18 mouse cellular contexts compared by ENCODE assay signal in the genomic region with DNA sequence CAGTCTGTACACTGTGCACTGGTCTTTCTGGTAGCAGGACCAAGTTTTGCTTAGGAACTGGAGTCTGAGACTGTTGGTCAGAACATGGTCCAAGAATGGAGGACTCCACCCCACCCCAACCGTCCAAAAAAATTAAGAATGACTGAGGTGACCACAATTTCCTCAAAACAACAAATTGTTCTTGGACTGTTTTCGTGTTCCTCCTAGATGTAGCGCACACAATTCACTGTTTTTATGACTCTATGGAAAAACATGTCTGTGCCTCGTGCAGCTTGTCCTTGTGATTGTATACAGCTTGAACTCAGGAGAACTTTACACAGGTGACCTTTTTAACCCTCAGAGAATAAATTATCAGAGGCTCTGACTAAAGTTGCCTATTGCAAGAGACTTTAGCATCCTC.
DNase-seq lines count a peak whose midpoint lies in the region; ATAC-seq and TF ChIP-seq lines count a peak whose summit lies in the region.
"Had no signal": no experiment of that assay in that cellular context is flagged by ENCODE, and none has a peak within 500 bp of the region (broad histone marks: within the 10 kb centered on the region; RNA-seq: fewer than 3 reads in every experiment).

No protein-coding gene starts in this region.

- H3K27ac ChIP-seq in gastrocnemius, adult 2 months: peak overlapping the region; percentile 38; the same call in 1 of the 2 replicates
- H3K27ac ChIP-seq in kidney, adult 2 months (ENCODE audit: insufficient read depth, low read depth, low read length): peak overlapping the region; percentile 71; the same call in 1 of the 2 replicates
- no peak overlapping the region for H3K27ac ChIP-seq in midbrain, embryonic 11.5 days (ENCODE audit: low read depth, low read length)
- H3K27ac ChIP-seq: embryonic facial prominence, embryonic 15.5 days; forebrain, embryonic 12.5 days; midbrain, embryonic 12.5 days had no signal

- H3K9ac ChIP-seq in midbrain, embryonic 11.5 days (ENCODE audit: low read length): no peak overlapping the region
- H3K9ac ChIP-seq: embryonic facial prominence, embryonic 15.5 days; forebrain, embryonic 12.5 days; heart, embryonic 12.5 days; liver, postnatal 0 days; midbrain, embryonic 12.5 days had no signal

- H3K9me3 ChIP-seq in midbrain, embryonic 11.5 days (ENCODE audit: control insufficient read depth, low read length): no peaks in the 10 kb centered on the region
- H3K9me3 ChIP-seq: embryonic facial prominence, embryonic 15.5 days; forebrain, embryonic 12.5 days; heart, embryonic 12.5 days; midbrain, embryonic 12.5 days had no signal

- no peak for ATAC-seq in midbrain, embryonic 11.5 days (ENCODE audit: low FRiP score)
- ATAC-seq: liver, postnatal 0 days had no signal

- H3K4me3 ChIP-seq in gastrocnemius, adult 2 months: no peak overlapping the region
- no peak overlapping the region for H3K4me3 ChIP-seq in kidney, adult 2 months (ENCODE audit: insufficient read depth, low read depth, low read length)
- no peak overlapping the region for H3K4me3 ChIP-seq in midbrain, embryonic 11.5 days (ENCODE audit: low read depth, low read length)
- H3K4me3 ChIP-seq: embryonic facial prominence, embryonic 15.5 days; forebrain, embryonic 12.5 days; heart, embryonic 12.5 days; midbrain, embryonic 12.5 days had no signal

- no peak for TF ChIP-seq CTCF in gastrocnemius, adult 2 months (IDR thresholded peaks at IDR 0.05)
- no peak for TF ChIP-seq CTCF in kidney, adult 2 months (conservative IDR thresholded peaks at IDR 0.05; ENCODE audit: insufficient read depth, insufficient read length, low read depth, low read length)

- H3K36me3 ChIP-seq in kidney, adult 2 months (ENCODE audit: control insufficient read depth, insufficient read depth, low read length): no peaks in the 10 kb centered on the region
- H3K36me3 ChIP-seq in midbrain, embryonic 11.5 days (ENCODE audit: control insufficient read depth, insufficient read depth, low read length): no peaks in the 10 kb centered on the region
- H3K36me3 ChIP-seq: embryonic facial prominence, embryonic 15.5 days; forebrain, embryonic 12.5 days; heart, embryonic 12.5 days; midbrain, embryonic 12.5 days had no signal

- H3K4me1 ChIP-seq in kidney, adult 2 months (ENCODE audit: control insufficient read depth, insufficient read depth, low read length): peaks cover 3% of the 10 kb centered on the region; the same call in 1 of the 2 replicates
- H3K4me1 ChIP-seq in midbrain, embryonic 11.5 days (ENCODE audit: control insufficient read depth, insufficient read depth, low read length): no peaks in the 10 kb centered on the region
- H3K4me1 ChIP-seq: embryonic facial prominence, embryonic 15.5 days; forebrain, embryonic 12.5 days; midbrain, embryonic 12.5 days had no signal

- H3K4me2 ChIP-seq in midbrain, embryonic 11.5 days: no peak overlapping the region
- H3K4me2 ChIP-seq: embryonic facial prominence, embryonic 15.5 days; forebrain, embryonic 12.5 days; heart, embryonic 12.5 days; midbrain, embryonic 12.5 days had no signal

- intact Hi-C loops in gastrocnemius, adult 2 months (cut with DNase I): no loop called here

- WGBS in kidney, adult 2 months: 39% methylated on average over 4 of the region's 4 CpGs
- 81% methylated on average over 4 of the region's 4 CpGs for WGBS in midbrain, embryonic 11.5 days

- H3K27me3 ChIP-seq in kidney, adult 2 months (replicated peaks; ENCODE audit: control insufficient read depth, insufficient read depth, low read length): no peaks in the 10 kb centered on the region
- H3K27me3 ChIP-seq in midbrain, embryonic 11.5 days (ENCODE audit: control insufficient read depth, insufficient read depth, low read length): no peaks in the 10 kb centered on the region
- H3K27me3 ChIP-seq: embryonic facial prominence, embryonic 15.5 days; heart, embryonic 12.5 days; midbrain, embryonic 12.5 days had no signal

- peak; percentile 21 for DNase-seq in gastrocnemius, adult 2 months
- no peak for DNase-seq in gastrocnemius, postnatal 10 days
- DNase-seq in 416B (ENCODE audit: low read depth): peak; percentile 30
- DNase-seq in kidney, adult 2 months: peak; percentile 62
- peak; percentile 21 to 52 for DNase-seq in kidney, postnatal 25 days
- DNase-seq in midbrain, embryonic 11.5 days (ENCODE audit: low spot score, missing footprints): no peak
- no peak for DNase-seq in left cerebral cortex, adult 8-10 months (ENCODE audit: low spot score in 2 of 2)
- no peak for DNase-seq in c-Kit-positive CD71-positive TER-119-positive erythroid progenitor cells, embryonic 14.5 days (ENCODE audit: low spot score)
- DNase-seq: adrenal gland, postnatal 25 days; B cell, adult 2 months; cerebellum, adult 8-10 months; heart, postnatal 4 days; liver; liver, postnatal 0 days had no signal

- no peak for TF ChIP-seq POLR2A in kidney, adult 2 months (IDR thresholded peaks at IDR 0.05; ENCODE audit: low read depth, low read length)

Comparison
In these comparisons a context has a peak if more than half of its experiments do, and no peak if none do; other contexts are left out.
1. DNase-seq: peak in gastrocnemius, adult 2 months (single experiment), 416B (single experiment), kidney, adult 2 months (single experiment) and kidney, postnatal 25 days (2 of 2); none in gastrocnemius, postnatal 10 days (single experiment), midbrain, embryonic 11.5 days (single experiment), left cerebral cortex, adult 8-10 months (0 of 2) and c-Kit-positive CD71-positive TER-119-positive erythroid progenitor cells, embryonic 14.5 days (single experiment).